Mouse (Mus musculus) urinary bladder, postnatal 4 days (tissue): ENCODE data around the gene Abcg4.
A peak's percentile ranks its signal among the peaks of the same experiment; 100 is the strongest.

Experiments
- DNase-seq, 2 experiments: peaks; one replicate each; pipeline ENCODE4 v3.0.0; 2021 to 2022; ENCODE audit warnings: low spot score in 2 of 2

Gene Abcg4

DNA sequence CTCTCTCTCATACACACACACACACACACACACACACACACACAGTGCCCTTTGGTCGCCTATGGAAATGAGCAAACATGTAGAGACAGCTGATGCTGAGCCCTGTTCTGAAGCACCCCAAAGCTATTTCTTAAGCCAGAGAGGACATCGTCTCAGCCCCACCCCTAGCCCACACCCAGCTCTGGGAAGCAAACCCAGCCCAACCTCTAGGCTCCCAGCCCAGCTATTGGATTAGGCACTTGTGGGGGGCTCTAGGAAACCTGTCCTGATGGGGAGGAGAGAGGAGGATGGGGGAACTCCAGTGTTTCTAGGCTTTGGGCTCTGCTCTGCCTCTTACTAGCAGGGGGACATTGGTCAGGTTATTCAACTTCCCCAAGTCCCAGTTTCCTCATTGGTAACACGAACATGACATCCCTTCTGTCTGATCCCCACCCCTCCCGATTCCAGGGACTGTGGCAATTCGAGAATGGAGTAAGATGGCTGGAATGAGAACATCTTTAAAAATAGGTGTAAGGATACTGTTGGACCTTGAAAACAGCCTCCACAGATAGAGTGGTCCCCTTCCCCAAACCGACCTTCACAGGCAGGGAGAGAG is 2.1 kb downstream of the Abcg4 start:
- DNase-seq, result no peak

DNA sequence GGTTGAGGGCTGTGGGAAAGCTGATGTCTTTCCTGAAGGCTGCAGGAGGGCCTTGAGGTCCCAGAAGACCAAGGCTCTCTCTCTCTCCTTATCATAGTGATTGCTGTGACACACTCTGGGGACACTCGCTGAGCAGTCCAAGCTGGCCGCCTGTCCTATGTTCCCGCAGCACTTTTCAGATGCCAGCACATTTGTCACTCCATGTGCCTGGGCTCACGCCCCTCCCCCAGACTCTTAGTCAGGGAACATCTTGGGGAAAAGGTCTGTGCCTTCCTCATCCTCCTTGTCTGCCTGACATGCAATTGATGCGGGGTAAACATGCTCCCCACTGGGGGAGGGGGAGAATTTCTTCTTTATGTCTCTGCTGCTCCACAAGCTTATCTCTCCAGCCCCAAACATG is 5.2 kb downstream of the Abcg4 start:
- DNase-seq, result no peak

DNA sequence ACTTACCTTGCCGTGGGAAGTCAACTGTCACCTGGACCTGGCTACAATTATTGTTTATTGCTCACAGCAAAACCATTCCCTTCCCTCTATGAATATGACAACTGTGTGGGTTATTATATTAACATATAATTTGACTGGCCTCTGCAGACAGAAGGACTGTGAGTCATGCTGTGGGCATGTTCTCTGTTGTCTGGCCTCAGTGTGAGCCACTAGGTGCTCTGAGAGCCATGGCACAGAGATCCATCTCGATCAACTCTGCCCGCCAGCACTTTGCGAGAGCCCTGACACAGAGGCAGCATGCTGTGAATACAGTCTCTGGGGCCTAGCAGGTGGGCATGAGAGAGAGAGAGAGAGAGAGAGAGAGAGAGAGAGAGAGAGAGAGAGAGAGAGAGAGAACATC is 18.4 kb downstream of the Abcg4 start:
- no peak for DNase-seq

GRCm38 (mm10) chr9:44269077-44269476 is 19.3 kb downstream of the Abcg4 start:
- DNase-seq, result no peak

DNA sequence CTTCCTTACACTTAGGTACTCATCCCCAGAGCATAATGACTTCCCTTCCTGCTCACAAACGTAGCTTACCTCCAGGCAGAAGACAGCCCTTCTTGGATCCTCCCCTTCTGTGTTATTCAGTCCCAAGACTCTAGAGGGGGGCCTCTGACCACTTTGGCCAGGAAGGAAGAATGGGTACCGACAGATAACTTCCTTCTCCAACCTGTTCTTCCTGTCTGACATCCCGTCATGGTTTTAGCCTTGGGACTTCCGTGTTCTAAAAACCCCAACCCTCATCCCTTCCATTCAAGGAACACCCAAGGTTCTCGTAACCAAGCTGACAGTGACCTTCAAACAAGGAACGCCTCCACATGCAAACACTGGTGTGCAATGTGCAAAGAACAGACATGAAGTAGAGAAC is 20.0 kb downstream of the Abcg4 start, which contains the start of gene Nlrx1:
Gene Nlrx1, minus strand, starts transcription at position 168 of the 400 bp plus-strand sequence.
- DNase-seq, result no peak

- peak; percentile 89 to 95 for DNase-seq
Observed at GRCm38 (mm10) chr9:44268027-44268360, 20.4 kb downstream of the Abcg4 start.

DNA sequence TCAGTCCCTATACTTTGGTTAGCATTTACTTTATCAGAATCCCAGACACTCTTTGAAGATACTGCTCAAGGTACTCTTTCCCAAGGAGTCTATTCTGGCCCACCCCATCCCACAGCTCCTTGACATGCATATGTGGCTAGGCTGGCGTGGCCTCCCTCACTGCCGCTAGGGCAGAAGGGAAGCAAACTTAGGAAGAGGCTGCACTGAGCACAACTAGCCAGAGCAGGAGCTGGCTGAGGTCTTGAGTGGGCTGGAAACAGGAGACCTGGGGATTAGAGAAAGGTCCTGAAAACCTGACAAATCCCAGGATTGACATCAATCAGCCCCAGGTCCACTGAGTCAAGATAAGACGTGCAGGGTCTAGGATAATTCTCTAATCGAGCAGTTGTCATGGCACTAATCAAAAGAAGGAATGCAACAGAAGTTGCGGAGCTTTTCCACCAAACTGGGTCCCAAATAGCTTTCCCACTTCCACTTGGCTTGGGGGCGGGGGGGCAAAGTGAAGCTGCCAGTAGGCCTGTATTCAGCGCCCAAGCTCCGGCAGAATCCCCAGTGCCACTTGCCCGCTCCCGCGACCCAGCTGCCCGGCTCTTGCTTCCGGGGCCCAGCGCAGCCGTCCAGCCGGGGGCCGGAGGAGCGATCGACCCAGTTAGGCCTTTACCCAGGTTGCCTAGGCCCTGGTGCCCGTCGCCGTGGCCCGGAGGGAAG is 20.9 kb downstream of the Abcg4 start:
- peak in 1 of 2 experiments; percentile 41 for DNase-seq

GRCm38 (mm10) chr9:44266478-44267226 is 21.8 kb downstream of the Abcg4 start:
- DNase-seq, result no peak

DNA sequence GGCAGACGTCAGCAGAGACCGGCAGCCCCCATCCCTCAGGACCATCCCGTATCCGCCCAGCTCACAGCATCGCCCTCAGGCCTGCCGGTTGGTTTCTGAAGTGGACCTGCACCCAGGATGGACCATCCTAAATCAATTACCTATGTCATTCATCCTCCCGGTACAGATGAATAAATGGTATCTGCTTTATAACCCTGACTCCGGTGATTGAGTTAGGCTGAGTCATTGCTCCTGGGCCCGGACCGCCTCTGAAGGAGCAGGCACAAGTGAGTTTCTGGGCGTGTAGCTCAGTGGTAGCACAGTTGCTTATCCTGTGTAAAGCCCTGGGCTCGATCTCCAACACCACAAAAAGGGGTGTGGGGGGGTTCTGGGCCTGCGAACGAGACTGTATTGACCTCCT is 27.0 kb downstream of the Abcg4 start:
- no peak for DNase-seq

DNA sequence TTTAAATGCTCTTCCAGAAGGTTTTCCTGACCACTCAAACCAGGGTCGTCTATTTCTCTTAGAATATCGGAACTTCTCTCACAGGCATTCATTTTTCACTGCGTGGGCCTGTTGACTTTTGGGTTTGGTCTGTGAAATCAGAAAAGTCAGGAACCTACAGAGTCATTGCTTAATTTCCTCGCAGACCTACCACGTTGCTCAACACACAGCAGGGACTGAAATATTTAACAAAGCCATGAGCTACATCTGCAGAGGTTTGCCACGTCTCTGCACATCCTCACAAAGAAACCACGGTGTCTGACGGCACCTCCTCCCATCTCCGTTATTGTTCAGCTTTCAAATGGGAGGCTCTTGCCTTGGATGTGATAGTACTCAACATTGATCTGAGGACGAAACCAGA is 29.4 kb downstream of the Abcg4 start:
- DNase-seq, result no peak

DNA sequence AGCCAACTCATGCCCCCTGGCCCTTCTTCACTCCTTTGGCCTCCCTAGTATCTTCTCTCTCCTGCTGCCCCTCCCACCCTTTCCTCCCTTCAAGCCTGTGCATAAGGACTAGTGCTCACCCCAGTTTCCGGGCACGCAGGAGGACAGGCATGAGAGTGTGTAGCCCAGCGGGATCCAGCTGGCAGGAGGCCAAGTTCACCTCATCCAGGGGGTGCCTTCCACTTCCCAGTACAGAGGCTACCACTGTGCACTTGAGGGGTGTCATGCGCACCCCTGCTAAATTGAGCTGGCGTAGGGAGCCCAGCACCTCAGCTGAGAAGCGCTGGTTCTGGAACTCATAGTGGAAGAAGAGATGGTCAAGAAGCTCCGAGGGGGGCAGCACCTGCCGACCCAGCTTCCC is 32.2 kb downstream of the Abcg4 start:
- no peak for DNase-seq

GRCm38 (mm10) chr9:44255136-44255521 is 33.3 kb downstream of the Abcg4 start:
- no peak for DNase-seq

DNA sequence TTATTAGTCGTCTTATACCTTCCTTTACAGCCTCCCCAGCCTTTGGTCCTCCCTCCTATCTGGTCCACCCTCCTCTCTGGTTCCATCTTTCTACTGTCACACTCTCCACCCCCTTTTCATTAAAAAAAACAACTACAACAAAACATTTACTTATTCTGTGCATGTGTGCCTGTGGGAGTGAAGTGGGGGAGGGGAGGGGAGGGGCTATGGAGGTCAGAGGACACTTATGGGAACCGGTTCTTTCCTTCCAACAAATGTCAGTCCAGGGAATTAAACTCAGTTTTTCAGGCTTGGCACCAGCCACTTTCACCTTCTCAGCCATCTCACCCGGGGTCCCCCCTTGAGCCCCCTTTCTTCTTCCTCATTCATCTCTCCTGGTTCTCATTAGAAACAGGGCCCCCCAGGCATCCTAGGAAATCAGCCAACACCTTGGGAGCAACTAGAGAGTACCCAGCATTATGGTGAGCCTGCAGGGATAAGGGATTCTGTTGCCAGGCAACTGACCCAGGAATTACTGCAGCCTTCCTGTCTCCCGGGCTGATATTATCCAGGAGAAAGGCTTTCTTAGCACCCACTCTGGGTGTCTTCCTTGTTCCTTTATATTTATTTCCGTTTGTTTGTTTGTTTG is 33.8 kb downstream of the Abcg4 start:
- DNase-seq, result no peak

DNA sequence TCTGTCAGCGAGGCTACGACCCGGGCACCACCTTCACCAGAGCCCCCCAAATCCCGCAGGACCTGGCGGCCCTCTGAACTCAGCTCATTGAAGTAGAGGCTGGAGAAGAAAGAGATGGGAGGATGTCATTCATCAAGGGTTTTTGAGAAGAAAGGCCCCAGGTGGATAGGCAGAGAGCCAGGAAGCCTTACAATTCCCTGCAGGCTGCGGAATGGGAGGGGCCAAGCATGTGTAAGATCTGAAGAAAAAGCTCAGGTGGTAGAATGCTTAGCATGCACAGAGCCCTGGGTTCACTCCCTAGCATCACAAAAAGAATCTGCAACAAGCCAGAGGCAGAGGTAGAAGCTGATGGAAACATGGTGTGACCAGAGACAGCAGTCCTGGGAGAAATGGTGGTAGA is 35.0 kb downstream of the Abcg4 start:
- no peak for DNase-seq

DNA sequence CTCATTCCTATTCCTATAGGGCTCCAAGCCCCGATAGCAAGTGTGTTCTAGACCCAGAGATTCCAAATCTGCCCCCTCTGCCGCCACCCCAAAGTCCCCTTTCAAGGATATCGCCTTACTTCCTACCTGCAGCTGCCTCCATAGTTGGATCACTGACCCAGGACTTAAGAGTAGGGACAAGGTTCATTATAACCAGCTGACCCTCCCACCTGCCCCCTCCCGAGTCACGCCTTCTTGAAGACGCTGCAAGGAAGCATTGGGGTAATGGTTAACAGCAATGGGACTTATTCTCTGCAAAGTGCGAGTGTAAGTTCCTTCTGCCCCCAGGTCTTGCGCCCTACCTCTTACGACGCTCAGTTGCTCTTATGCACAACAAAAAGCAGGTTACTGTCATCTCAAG is 37.1 kb downstream of the Abcg4 start, which contains the start of gene Pdzd3:
Gene Pdzd3, minus strand, starts transcription at position 158 of the 400 bp plus-strand sequence.
- DNase-seq, result no peak

- no peak for DNase-seq
Observed at GRCm38 (mm10) chr9:44250445-44250844, 38.0 kb downstream of the Abcg4 start.

DNA sequence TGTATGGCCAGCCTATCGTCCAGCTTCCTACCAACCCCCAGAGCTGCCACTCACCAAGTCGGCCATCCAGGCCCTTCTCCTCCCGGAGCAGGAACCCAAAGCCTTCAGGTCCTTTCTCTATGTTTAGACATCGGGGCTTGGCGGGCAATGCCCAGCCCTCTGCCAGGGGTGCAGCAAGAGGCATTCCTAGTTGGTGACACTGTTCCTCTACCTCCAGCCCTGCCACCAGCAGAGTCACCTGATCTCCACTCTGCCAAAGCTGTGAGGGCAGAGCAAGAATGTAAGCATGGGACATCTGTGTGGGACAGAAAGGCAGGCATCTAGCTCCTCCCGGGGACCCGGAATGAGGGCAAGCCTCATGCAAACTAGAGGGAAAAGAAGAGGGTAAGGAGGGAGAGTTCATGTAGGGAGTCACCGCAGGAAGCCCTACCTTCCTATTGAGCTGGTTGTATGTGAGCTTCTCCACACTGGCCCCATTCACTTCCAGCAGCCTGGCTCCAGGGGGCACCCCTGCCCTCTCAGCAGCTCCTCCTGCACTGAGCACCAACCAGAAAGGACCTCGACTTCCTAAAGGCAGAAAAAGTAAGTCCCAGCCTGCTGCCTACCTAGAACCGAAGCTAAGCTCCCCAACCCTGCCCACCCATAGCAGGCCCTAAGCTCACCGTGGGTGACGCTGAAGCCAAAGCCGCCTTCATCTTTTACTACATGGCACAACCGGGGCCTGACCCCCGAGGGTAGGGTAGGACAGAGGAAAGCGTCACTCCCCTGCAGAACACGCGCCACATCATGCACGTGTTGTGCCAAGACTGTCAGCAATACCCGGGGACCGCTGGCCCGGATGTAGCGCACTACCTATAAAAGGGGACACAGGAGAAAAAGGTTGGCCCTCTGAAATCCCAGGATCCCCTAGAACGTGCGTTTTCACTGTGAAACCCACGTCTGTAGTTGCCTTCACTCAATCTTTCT is 39.0 kb downstream of the Abcg4 start:
- DNase-seq, result peak in 1 of 2 experiments; percentile 60

DNA sequence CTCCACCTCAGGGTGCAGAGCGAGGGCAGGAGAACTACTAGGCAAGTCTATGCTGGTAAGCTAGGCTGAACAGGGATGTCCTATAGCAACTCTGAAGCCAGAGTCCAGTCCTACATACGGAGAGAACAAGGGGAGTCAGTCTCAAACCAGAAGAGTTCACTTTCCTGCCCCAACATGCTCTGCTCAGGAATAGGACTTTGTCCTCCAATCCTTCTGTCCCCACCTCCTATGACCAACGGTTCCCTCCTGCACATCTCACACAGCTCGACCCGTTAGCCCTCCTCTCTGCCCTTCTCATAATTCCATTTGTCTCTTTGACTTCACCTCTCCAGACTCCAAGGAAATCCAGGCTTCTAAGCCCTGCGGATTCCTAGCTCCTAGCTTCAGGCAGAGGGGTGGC is 40.5 kb downstream of the Abcg4 start:
- no peak for DNase-seq

- DNase-seq, result no peak
Observed at GRCm38 (mm10) chr9:44243621-44244020, 44.8 kb downstream of the Abcg4 start.

- DNase-seq, result no peak
Observed at GRCm38 (mm10) chr9:44241418-44241817, 47.0 kb downstream of the Abcg4 start.

- DNase-seq, result no peak
Observed at GRCm38 (mm10) chr9:44240911-44241310, 47.5 kb downstream of the Abcg4 start.
